Mouse (Mus musculus): ENCODE data around the gene Exoc6b. TPM values are rescaled to one million over a fixed set of nuclear protein-coding genes. Genes with fewer than 3 reads are reported as not detected.
A peak's percentile ranks its signal among the peaks of the same experiment; 100 is the strongest.

The Exoc6b gene
- polyA plus RNA-seq, 1 experiment from 2014 or later = 53.0 TPM

DNA sequence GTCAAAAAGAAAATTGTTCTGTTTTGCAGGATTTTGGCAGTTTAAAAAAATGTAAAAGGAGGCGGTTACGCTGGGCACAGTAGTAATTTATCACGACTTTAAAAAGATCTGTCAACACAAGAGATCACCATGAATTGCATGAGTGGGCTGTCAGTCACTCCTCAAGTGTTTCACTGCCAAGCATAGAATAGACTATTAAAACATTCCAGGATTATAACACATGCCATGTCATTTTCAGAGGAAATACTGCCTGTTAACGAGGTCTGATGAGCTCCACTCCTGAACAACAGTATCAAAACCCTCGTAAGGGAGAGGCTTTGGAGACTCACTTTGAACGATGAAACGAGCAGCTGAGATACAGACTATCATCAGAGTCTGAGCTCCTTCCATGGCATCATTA, 223.6 kb downstream of the Exoc6b start:
- H3K9me3 ChIP-seq = no peaks in the 10 kb centered on the region
- H3K27ac ChIP-seq (replicated peaks) = no peak overlapping the region
- no peaks in the 10 kb centered on the region for H3K4me1 ChIP-seq (replicated peaks)
- no peak for ATAC-seq (ENCODE audit: low FRiP score, low read depth)
- H3K36me3 ChIP-seq = 0 out of 2 replicates have a peak, but pooled peaks cover 3% of the 10 kb centered on the region
- no peak overlapping the region for H3K4me3 ChIP-seq
- WGBS = 68% methylated on average over 7 of the region's 7 CpGs
- no peaks in the 10 kb centered on the region for H3K27me3 ChIP-seq
- no peak overlapping the region for H3K4me2 ChIP-seq
- H3K9ac ChIP-seq = no peak overlapping the region

DNA sequence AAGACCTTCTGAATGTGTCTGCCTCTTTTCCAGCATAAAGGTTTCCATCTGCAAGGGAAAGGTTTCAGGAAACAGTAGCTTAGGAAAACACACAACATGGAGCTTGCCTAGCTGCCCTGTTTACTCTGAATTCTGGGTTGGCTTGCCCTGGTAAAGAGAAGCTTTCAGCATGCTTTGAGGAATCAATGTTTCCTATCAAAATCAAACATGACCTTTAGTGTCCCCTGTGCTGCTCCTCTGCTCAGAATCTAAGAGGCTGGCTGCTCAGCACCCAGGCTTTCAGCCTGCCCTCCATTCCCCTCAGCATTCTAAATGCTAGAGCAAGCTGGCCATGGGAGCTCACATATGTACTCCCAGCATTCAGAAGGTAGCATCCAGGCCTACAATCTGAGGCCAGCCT, 228.2 kb downstream of the Exoc6b start:
- Histone ChIP-seq H3K4me1 (replicated peaks) (no peaks in the 10 kb centered on the region), H3K27me3 (no peaks in the 10 kb centered on the region), H3K9me3 (no peaks in the 10 kb centered on the region), H3K4me3 (no peak overlapping the region), H3K27ac (replicated peaks) (no peak overlapping the region), H3K4me2 (no peak overlapping the region), H3K9ac (no peak overlapping the region), H3K36me3 (0 out of 2 replicates have a peak, but pooled peaks cover 5% of the 10 kb centered on the region)
- ATAC-seq (ENCODE audit: low FRiP score, low read depth) = no peak

DNA sequence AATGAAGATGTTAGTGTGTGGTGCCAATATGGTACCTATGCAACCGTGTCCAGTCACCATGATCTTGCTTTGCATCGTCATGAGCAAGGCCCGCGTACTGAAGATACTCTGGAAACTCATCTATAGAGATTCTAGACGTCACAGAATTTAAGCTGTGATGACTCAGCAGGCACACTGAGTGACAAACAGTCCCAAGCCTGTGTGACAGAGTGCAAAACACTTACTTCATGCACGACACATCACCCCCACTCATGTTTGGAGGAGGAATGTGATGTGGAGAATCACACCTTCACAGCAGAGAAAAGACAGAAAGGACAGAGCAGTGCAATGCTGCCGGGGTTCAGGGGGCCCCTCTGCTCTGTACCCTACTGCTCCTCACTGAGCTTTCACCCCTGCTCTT, 261.8 kb downstream of the Exoc6b start:
- Histone ChIP-seq H3K9ac (no peak overlapping the region), H3K4me3 (no peak overlapping the region), H3K27me3 (no peaks in the 10 kb centered on the region), H3K36me3 (0 out of 2 replicates have a peak, but pooled peaks cover 6% of the 10 kb centered on the region), H3K4me2 (no peak overlapping the region), H3K4me1 (replicated peaks) (no peaks in the 10 kb centered on the region; the same call in 1 of the 2 replicates), H3K9me3 (no peaks in the 10 kb centered on the region), H3K27ac (replicated peaks) (no peak overlapping the region)
- WGBS = 91% methylated on average over 7 of the region's 7 CpGs
- ATAC-seq (ENCODE audit: low FRiP score, low read depth) = no peak

DNA sequence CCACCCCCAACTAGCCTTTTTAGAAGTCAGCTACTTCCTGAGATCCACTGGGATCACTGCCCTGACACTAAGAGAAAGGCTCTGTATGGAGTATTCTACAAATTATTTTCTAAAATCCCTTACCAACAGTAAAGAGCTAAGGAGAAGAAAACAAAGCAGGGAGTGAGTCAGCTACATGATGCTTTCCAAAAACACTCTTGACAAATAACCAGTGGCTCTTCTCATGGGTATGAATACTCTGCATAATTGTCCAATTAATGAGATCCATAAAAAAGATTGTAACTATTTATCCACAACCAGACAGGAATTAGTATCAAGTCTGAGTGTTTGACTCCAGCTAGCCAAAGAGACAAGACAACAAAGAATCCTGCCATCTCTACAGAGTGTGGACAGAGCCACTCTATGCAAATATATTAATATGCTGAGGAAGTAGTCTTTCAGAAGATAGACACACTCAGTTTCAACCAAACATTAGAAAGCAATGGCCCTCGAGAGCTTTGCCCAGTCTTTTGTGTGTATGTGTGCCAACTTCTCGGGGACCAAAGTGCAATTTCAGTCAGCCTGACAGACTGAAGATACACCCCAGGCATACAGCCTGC, 263.1 kb downstream of the Exoc6b start:
- ATAC-seq (ENCODE audit: low FRiP score, low read depth) = peak; percentile 66; the same call in 1 of the 2 replicates
- Histone ChIP-seq H3K36me3 (no peaks in the 10 kb centered on the region), H3K4me1 (replicated peaks) (no peaks in the 10 kb centered on the region; the same call in 1 of the 2 replicates), H3K9ac (no peak overlapping the region), H3K27me3 (no peaks in the 10 kb centered on the region), H3K9me3 (no peaks in the 10 kb centered on the region), H3K4me3 (no peak overlapping the region), H3K27ac (replicated peaks) (no peak overlapping the region), H3K4me2 (no peak overlapping the region)
- WGBS = 52% methylated on average over 2 of the region's 2 CpGs

DNA sequence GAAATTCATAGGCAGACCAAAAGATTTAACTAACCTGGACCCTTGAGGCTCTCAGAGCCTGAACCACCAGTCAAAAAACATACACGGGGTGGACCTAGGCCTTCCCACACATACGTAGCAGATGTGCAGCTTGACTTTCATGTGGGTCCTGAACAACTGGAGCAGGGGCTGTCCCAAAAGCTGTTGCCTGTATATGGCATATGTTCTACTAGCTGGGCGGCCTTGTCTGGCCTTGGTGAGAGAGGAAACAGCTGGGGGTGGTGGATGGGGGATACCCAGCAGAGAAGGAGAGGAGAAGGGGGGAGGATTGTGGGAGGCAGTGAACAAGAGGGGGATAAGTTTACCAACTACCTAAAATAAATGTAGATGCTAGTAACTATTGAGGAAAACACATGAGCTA, 270.6 kb downstream of the Exoc6b start:
- Histone ChIP-seq H3K27me3 (no peaks in the 10 kb centered on the region), H3K36me3 (no peaks in the 10 kb centered on the region), H3K9me3 (no peaks in the 10 kb centered on the region), H3K4me2 (no peak overlapping the region), H3K4me3 (no peak overlapping the region), H3K27ac (replicated peaks) (no peak overlapping the region), H3K9ac (no peak overlapping the region), H3K4me1 (replicated peaks) (peaks cover 7% of the 10 kb centered on the region; the same call in 1 of the 2 replicates)
- WGBS = 89% methylated on average over 3 of the region's 3 CpGs
- ATAC-seq (ENCODE audit: low FRiP score, low read depth) = no peak

DNA sequence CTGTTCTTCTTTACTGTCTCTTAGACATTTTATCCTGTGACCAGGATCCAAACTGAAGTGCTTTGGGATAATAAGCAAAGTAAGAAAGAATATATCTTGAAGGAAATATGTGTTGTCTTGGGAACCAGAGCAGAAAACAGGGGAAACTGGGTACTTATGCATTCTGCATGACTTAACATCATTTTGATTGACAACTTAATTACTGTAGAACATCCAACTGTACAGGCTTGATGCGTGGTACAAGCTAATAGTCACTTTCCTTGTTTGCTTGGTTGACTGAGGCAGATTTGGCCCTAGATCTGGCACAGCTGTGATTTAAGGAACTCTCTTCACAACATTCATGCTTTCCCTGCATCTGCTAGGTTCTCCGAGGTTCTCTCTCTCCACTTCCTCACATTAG, 285.3 kb downstream of the Exoc6b start:
- Histone ChIP-seq H3K4me1 (replicated peaks) (peaks cover 9% of the 10 kb centered on the region; the same call in 1 of the 2 replicates), H3K9me3 (no peaks in the 10 kb centered on the region), H3K27me3 (no peaks in the 10 kb centered on the region), H3K27ac (replicated peaks) (no peak overlapping the region), H3K4me3 (no peak overlapping the region), H3K4me2 (no peak overlapping the region), H3K9ac (no peak overlapping the region), H3K36me3 (no peaks in the 10 kb centered on the region)
- WGBS = 63% methylated on average over 2 of the region's 2 CpGs
- no peak for ATAC-seq (ENCODE audit: low FRiP score, low read depth)

DNA sequence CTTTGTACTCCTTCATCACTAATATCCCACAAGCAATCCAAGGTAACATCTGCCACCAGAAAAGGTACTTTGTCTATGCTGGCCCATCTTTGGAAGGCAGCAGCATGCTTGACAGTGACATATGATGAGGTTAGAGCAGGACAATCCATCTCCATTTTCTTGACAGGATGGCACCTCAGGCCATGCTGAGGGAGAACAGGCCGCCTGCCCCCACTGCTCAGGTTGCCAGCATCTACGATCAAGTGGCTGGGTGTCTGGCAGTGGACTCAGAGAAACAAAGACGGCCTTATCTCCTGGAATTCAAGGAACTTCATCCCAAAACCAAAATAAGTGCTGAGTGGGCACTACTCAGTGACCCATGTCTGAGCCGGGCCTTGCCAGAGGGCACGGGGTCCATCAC, 289.3 kb downstream of the Exoc6b start:
- Histone ChIP-seq H3K4me1 (replicated peaks) (peaks cover 9% of the 10 kb centered on the region; the same call in 1 of the 2 replicates), H3K27me3 (no peaks in the 10 kb centered on the region), H3K9ac (no peak overlapping the region), H3K9me3 (no peaks in the 10 kb centered on the region), H3K4me2 (no peak overlapping the region), H3K4me3 (no peak overlapping the region), H3K36me3 (no peaks in the 10 kb centered on the region), H3K27ac (replicated peaks) (peak overlapping the region; percentile 26; the same call in 1 of the 2 replicates)
- no peak for ATAC-seq (ENCODE audit: low FRiP score, low read depth)
- 47% methylated on average over 5 of the region's 5 CpGs for WGBS

DNA sequence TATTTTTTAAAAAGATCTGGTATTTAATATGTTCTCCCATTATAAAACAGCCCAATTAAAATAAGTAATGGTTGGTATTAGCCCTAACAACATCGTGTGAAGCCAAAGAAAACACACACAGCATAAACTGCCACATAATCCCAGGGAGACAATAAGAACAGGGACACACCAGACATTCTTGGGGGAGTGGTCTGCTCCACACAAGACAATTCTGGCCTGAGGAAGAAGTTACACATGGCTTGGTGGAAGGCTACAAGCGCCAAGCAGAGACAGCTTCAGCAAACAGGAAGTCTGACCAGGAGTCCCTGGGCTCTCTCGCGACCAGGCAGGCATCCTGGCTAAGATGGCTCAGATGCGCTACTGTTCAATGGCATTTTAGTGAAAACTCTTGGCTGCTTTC, 290.3 kb downstream of the Exoc6b start:
- 74% methylated on average over 5 of the region's 5 CpGs for WGBS
- Histone ChIP-seq H3K27me3 (no peaks in the 10 kb centered on the region), H3K4me2 (no peak overlapping the region), H3K9ac (no peak overlapping the region), H3K36me3 (no peaks in the 10 kb centered on the region), H3K9me3 (no peaks in the 10 kb centered on the region), H3K4me1 (replicated peaks) (peaks cover 9% of the 10 kb centered on the region; the same call in 1 of the 2 replicates), H3K27ac (replicated peaks) (0 out of 2 replicates have a peak overlapping the region, but pooled peaks have one; percentile 40), H3K4me3 (no peak overlapping the region)
- ATAC-seq (ENCODE audit: low FRiP score, low read depth) = no peak

DNA sequence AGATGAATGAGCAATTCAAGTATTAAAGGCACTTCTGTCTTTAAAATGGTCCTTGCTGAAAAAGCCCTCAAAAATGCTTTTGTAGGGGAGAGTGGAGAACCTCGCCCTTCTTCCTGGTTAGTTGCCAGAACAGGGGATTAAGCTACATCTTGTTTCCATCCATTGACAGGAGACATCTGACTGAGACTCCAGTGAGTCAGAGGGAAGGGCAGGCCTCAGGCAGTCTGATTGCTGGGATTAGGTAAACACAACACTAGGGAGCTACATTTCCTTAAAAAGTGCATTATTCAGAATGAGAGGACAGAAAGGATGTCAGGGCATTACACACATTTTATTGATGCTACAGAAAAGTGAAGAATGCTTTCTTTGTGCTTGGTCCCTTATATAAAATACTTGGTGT, 293.4 kb downstream of the Exoc6b start:
- Histone ChIP-seq H3K4me2 (no peak overlapping the region), H3K36me3 (no peaks in the 10 kb centered on the region), H3K9ac (no peak overlapping the region), H3K27me3 (no peaks in the 10 kb centered on the region), H3K4me3 (no peak overlapping the region), H3K9me3 (no peaks in the 10 kb centered on the region), H3K4me1 (replicated peaks) (peaks cover 6% of the 10 kb centered on the region; the same call in 1 of the 2 replicates), H3K27ac (replicated peaks) (no peak overlapping the region)
- WGBS = 56% methylated on average over 1 of the region's 1 CpGs
- ATAC-seq (ENCODE audit: low FRiP score, low read depth) = no peak

DNA sequence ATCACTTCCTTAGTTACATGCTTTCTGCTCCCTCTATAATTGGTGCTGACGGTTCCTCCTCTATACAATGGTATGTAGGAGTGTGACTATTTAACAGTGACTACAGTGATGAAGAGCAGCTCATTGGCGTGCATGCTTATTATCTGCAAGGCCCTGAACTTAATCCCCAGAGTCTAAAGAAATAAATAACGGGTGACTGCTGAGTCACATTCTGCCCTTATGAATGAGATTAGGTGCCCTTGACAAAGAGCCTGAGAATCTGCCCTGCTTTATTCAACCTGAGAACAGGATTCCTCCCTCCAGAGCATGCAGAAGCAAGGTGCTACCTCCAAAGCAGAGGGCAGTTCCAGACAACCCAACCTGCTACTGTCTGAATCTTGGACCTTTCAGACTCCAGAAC, 314.0 kb downstream of the Exoc6b start:
- H3K27ac ChIP-seq (replicated peaks) = no peak overlapping the region
- no peak overlapping the region for H3K4me2 ChIP-seq
- H3K4me3 ChIP-seq = no peak overlapping the region
- no peaks in the 10 kb centered on the region for H3K4me1 ChIP-seq (replicated peaks)
- no peak for ATAC-seq (ENCODE audit: low FRiP score, low read depth)
- H3K9me3 ChIP-seq = no peaks in the 10 kb centered on the region
- 48% methylated on average over 3 of the region's 3 CpGs for WGBS
- no peaks in the 10 kb centered on the region for H3K36me3 ChIP-seq
- no peaks in the 10 kb centered on the region for H3K27me3 ChIP-seq
- no peak overlapping the region for H3K9ac ChIP-seq

DNA sequence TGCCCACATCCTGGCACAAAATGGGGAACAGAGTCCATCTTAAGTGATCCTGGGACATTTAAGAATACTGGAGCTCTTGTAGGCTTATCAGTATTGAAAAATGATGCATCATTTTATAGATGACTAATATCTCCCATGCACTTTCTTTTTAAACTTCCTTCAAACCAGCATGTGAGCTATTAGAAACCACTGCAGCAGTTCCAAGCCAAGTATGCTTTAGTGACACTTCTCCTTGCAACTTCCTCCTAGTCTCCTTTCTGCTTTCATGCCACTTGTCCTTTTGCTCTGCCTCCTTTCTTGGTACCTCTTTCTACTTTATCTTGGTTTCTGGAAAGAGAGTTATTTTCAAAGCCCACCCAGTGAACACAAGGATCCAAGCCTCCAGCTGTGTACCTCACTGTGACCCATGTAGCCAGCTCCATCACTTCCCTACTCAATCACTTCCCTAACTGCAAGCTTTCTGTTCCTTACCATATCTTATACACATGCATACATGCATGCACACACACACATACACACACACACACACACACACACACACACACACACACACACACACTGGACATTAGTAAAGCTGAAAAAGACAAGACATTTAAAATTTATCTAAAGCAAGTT, 316.4 kb downstream of the Exoc6b start:
- ATAC-seq (ENCODE audit: low FRiP score, low read depth) = no peak
- no peaks in the 10 kb centered on the region for H3K4me1 ChIP-seq (replicated peaks)
- no peak overlapping the region for H3K9ac ChIP-seq
- H3K27ac ChIP-seq (replicated peaks) = no peak overlapping the region
- H3K9me3 ChIP-seq = no peaks in the 10 kb centered on the region
- no peaks in the 10 kb centered on the region for H3K36me3 ChIP-seq
- no peaks in the 10 kb centered on the region for H3K27me3 ChIP-seq
- H3K4me2 ChIP-seq = no peak overlapping the region
- no peak overlapping the region for H3K4me3 ChIP-seq

DNA sequence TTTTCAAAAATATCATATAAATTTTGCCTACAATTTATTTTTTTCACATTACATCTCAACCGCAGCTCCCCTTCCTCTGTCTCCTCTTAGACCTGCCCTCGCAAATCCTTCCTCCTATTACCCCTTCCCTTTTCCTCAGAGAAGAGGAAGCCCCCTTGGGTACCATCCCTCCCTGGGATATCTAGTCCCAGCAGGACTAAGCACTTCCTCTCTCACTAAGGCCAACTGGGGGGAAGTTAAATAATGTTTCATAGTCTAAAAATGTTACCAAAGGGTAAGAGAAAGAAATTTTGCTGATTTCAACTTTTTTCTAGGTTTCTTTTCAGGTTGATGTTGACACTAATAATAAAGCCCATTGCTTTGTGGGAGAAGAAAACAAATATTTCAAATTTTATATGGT, 317.9 kb downstream of the Exoc6b start:
- Histone ChIP-seq H3K4me3 (no peak overlapping the region), H3K36me3 (no peaks in the 10 kb centered on the region), H3K9me3 (no peaks in the 10 kb centered on the region), H3K9ac (no peak overlapping the region), H3K27me3 (no peaks in the 10 kb centered on the region), H3K4me2 (no peak overlapping the region), H3K27ac (replicated peaks) (no peak overlapping the region), H3K4me1 (replicated peaks) (peaks cover 9% of the 10 kb centered on the region)
- ATAC-seq (ENCODE audit: low FRiP score, low read depth) = no peak
- WGBS = 95% methylated on average over 2 of the region's 2 CpGs
